Mouse (Mus musculus) CD8-positive naive resting alpha-beta T cell, adult 2 months (primary cell): ENCODE measurements around the gene Ccnc.
A peak's percentile ranks its signal among the peaks of the same experiment; 100 is the strongest.

Experiments
- DNase-seq, 2 experiments: peaks; one replicate each; pipeline ENCODE4 v3.0.0; 2022; ENCODE audit warnings: low read depth in 2 of 2, low spot score in 2 of 2

Ccnc gene

GRCm38 (mm10) chr4:21727615-21728165 lies at the start of gene Ccnc:
Ccnc (plus strand) TSS chr4:21727701.
- peak; percentile 83 to 84 for DNase-seq

- DNase-seq: no peak
These were observed 49.2 kb upstream of the Ccnc start for GRCm38 (mm10) chr4:21678101-21678974.

GRCm38 (mm10) chr4:21678975-21679623 lies 48.4 kb upstream of the Ccnc start:
- no peak for DNase-seq

GRCm38 (mm10) chr4:21679624-21680480 lies 47.6 kb upstream of the Ccnc start:
- no peak for DNase-seq

GRCm38 (mm10) chr4:21680971-21681370 lies 46.5 kb upstream of the Ccnc start:
- DNase-seq: no peak

- DNase-seq: no peak
These were observed 44.9 kb upstream of the Ccnc start for GRCm38 (mm10) chr4:21682421-21683150.

GRCm38 (mm10) chr4:21684341-21684970 lies 43.0 kb upstream of the Ccnc start:
- DNase-seq: no peak

GRCm38 (mm10) chr4:21685595-21686091 lies 41.9 kb upstream of the Ccnc start, which contains the start of gene Prdm13:
Prdm13 (minus strand) TSS chr4:21685963.
- no peak for DNase-seq

GRCm38 (mm10) chr4:21686416-21686815 lies 41.1 kb upstream of the Ccnc start:
- DNase-seq: no peak

GRCm38 (mm10) chr4:21686934-21687333 lies 40.6 kb upstream of the Ccnc start:
- no peak for DNase-seq

- DNase-seq: no peak
These were observed 39.5 kb upstream of the Ccnc start for GRCm38 (mm10) chr4:21687783-21688702.

- no peak for DNase-seq
These were observed 38.7 kb upstream of the Ccnc start for GRCm38 (mm10) chr4:21688703-21689200.

- no peak for DNase-seq
These were observed 38.0 kb upstream of the Ccnc start for GRCm38 (mm10) chr4:21689492-21689941.

- DNase-seq: no peak
These were observed 37.3 kb upstream of the Ccnc start for GRCm38 (mm10) chr4:21690221-21690620.

GRCm38 (mm10) chr4:21695638-21696254 lies 31.8 kb upstream of the Ccnc start:
- DNase-seq: peak; percentile 44 to 60

- no peak for DNase-seq
These were observed 22.5 kb upstream of the Ccnc start for GRCm38 (mm10) chr4:21705046-21705445.

GRCm38 (mm10) chr4:21712147-21712546 lies 15.4 kb upstream of the Ccnc start:
- DNase-seq: peak; percentile 8 to 28

- no peak for DNase-seq
These were observed 4.7 kb upstream of the Ccnc start for GRCm38 (mm10) chr4:21722752-21723334.
